Mouse (Mus musculus) left cerebral cortex, adult 11 months (tissue): Measurements from ENCODE around the gene Lss.

Source experiments
- DNase-seq: peaks from one replicate; pipeline ENCODE4 v3.0.0; 2022; ENCODE audit warnings: low spot score

The Lss gene

DNA sequence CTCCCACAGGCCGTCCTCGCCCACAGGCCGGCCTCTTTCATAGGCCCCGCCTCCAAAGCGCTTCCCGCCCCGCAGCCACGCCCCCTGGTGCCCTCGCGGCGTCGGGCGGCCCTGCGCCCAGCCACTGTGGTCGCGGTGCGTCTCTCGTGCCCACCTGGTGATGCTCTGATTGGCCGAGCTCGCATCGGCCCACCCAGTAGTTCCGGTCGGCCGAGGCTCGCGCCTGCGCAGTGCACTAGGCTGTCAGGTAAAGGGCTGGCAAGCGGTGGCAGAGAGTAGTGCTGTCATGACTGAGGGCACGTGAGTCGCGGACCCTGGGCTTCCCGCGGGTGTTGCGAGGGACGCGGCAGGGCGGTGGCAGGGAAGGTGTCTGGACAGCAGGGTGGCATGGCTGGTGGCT lies at the start of gene Lss:
Lss (plus strand) TSS at position 214 of the 400 bp plus-strand sequence.
- DNase-seq, result peak; percentile 94

GRCm38 (mm10) chr10:76486302-76486701 lies 45.1 kb upstream of the Lss start:
- no peak for DNase-seq

DNA sequence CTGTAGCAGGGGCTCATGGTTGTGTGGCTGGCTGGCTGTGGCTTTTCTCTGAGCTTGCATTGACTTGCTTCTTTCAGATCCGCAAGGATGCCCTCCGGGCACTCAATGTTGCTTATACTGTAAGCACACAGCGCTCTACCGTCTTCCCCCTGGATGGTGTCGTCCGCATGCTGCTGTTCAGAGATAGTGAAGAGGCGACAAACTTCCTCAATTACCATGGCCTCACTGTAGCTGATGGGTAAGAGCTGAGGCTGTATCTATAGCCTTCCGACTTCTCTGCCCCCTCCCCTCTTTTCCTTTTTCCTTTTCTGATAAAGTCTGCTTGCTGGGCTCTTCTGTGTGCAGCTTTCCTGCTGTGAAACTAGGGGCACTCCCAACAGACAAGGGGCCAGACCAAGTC lies 43.1 kb upstream of the Lss start:
- DNase-seq, result no peak

DNA sequence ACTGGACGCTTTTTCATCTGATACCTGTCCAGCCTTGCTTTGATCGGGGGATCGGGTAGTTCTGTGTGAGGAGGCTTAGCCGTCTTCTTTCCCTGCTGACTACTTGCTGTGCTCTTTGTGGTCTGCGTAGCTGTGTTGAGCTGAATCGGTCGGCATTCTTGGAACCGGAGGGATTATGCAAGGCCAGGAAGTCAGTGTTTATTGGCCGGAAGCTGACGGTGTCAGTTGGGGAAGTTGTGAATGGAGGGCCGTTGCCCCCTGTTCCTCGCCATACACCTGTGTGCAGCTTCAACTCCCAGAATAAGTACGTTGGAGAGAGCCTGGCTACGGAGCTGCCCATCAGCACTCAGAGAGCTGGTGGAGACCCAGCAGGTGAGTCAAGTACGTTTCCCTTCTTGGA lies 42.2 kb upstream of the Lss start:
- DNase-seq, result no peak

DNA sequence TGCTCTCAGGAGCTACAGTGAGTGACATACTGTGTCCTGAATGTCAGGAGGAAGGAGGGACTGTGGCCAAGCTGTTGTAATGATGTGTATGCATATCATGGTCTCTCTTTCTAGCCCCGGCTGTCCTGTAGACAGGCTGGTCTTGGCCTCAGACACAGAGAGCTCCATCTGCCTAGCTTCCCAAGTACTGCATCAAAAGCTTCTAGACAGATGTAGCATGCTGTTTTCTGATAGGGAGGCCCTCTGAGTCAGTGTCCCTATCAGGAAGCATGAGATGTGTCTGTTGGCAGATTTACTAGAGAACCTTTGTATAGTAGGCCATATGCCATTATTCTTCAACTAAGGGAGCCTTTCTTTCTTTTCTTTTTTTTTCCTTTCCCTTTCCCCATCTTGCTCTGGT lies 37.9 kb upstream of the Lss start:
- no peak for DNase-seq

- DNase-seq, result no peak
Measured at GRCm38 (mm10) chr10:76495501-76495900, 35.9 kb upstream of the Lss start.

DNA sequence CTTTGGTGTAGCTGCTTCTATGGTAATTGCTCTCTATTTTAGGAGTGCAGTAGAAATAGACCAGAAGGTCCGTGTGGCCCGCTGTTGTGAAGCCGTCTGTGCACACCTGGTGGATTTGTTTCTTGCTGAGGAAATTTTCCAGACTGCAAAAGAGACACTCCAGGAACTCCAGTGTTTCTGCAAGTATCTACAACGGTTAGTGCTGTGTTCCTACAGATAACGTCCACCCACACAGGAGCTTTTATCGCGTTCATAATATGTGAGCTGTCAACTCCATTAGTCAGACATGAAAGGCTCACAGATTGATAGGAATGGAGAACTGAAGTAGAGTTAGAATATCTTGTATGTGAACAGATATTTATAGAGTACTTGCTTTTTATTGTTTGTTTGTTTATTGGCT lies 35.0 kb upstream of the Lss start:
- DNase-seq, result no peak

DNA sequence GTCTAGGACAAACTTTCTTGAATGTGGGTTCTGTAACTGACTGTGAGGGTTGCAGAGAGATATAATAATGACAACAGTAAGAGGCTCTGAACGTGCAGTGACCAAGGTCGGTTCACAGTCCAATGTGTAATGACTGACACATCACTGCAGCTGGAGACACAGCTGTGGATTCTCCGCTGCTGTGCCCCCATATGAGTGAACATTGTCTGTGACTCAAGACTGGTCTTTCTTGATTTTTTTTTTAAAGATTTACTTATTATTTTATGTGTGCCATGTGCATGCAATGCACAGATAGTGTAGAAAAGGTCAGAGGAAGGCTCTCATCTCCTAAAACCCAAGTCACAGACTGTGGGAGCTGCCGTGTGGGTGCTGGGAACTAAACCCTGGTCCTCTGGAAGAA lies 33.9 kb upstream of the Lss start:
- no peak for DNase-seq

- no peak for DNase-seq
Measured at GRCm38 (mm10) chr10:76504271-76504943, 27.0 kb upstream of the Lss start.

- no peak for DNase-seq
Measured at GRCm38 (mm10) chr10:76505865-76506264, 25.5 kb upstream of the Lss start.

GRCm38 (mm10) chr10:76512965-76513583 lies 18.3 kb upstream of the Lss start:
- peak; percentile 24 for DNase-seq

- no peak for DNase-seq
Measured at GRCm38 (mm10) chr10:76530922-76531321, 466 bp upstream of the Lss start.

DNA sequence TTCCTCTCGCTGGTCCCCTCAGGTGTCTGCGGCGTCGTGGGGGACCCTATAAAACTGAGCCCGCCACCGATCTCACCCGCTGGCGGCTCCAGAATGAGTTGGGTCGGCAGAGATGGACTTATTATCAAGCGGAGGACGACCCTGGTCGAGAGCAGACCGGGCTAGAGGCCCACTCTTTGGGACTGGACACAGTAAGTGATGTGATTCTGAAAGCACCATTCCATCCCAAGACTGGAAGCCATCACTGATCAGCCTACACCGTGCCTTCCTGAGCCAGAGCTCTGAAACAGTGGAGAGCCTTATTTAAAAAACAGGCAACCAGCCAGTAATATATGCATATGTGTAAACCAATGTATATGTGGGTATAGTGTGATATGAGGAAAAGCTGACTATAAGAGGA lies 440 bp downstream of the Lss start:
- DNase-seq, result no peak

- DNase-seq, result no peak
Measured at GRCm38 (mm10) chr10:76535526-76535925, 4.1 kb downstream of the Lss start.

GRCm38 (mm10) chr10:76537619-76538018 lies 6.2 kb downstream of the Lss start:
- no peak for DNase-seq

- DNase-seq, result no peak
Measured at GRCm38 (mm10) chr10:76541336-76542085, 10.1 kb downstream of the Lss start.

DNA sequence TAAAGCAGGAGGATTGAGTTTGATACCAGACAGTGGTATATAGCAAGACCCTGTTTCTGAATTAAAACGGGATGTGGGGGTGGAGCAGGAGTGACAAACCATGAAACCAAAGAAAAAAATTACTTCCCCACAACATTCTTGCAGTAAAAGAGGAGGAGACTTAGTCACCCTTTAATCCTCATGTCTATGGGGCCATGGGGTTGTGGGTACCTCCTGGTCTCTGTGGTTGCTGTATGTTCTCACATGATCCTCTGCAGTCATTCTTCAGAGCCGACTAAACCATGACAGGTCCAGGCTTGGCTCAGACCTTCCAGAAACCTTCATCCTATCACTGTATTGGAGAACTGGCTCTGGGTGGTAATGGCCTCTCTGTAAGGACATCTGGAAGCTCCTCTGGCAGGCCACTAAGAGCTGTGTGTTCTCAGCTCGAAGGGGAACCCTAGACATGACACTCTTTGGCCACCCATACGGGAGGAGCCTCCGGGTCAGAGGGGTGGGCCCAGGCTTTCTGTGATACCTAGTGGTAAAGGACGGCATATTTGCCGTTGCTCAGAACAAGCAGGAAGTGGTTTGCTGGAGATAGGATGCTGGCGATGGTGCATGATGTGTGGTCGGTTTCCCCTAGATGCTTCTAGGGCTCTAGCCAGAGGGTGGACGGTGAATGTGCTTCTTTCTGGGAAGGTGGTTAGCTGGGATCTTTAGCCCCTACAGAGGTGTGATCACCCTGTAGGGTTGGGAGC lies 11.4 kb downstream of the Lss start:
- DNase-seq, result no peak

DNA sequence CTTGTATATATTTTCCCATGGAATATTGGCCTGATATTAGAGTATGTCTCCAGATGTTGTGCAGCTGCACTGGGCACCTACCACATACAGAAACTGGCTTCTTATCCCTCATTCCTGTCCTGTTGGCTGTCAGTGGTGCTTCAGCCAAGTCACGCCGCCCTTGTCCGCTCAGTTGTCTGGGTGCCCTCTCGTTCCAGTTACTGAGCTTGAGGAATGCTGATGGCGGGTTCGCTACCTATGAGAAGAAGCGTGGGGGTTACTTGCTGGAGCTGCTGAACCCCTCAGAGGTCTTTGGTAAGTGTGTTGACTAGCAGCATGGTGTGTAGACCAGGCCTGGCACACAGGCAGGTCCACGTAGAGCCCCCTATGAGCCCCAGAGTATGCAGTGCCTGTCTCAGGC lies 15.2 kb downstream of the Lss start:
- DNase-seq, result no peak

DNA sequence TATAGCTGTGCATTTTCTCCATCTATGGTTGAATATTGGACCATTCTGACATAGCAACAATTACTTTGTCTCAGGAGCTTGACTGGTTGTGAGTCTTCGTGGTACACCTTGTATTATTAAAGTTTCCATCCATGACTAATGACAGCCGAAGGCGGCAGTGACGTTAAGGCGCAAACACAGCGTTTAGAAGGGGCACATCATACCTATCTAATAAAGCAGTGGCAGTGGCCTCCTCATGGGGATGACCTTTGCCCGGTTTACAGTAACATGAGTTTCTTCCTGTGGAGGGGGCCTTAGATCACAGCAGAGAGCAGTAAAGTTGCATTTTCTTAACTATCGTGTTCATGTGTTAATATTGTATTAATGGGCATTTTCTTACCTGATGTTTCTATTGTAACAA lies 16.8 kb downstream of the Lss start:
- DNase-seq, result no peak

GRCm38 (mm10) chr10:76550458-76550857 lies 19.1 kb downstream of the Lss start:
- no peak for DNase-seq

GRCm38 (mm10) chr10:76551556-76551955 lies 20.2 kb downstream of the Lss start:
- DNase-seq, result no peak

- DNase-seq, result no peak
Measured at GRCm38 (mm10) chr10:76554061-76554460, 22.7 kb downstream of the Lss start.

DNA sequence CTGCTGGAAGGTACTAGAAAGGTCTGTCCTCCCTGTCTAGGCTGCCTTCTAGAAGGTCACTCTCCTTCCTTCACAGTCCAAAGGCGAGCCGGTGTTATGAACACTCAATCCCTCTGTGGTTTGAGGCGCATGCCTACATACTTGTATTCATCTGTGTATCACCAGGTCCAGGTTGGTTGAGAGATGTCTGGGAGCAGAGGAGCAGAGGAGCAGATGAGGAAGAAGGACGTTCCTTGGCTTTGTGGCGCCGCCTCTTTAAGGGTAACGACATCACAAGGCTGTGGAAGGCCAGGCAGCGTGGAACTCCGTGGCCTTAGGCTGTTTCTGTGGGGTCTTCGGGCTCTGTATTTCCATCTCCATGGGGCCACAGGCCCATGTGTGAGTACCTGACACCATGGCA lies 30.6 kb downstream of the Lss start, which contains the start of gene Spatc1l:
Spatc1l (plus strand) TSS at position 301 of the 400 bp plus-strand sequence.
- no peak for DNase-seq
